Mouse (Mus musculus): ENCODE measurements at regions not wholly inside any gene's neighbourhood (a gene's known extent, or its start where the extent isn't known, plus 50 kb on each side); places are given as distances from the start of the nearest gene placed in this dataset.

- H3K36me3 ChIP-seq (ENCODE audit: control insufficient read depth, insufficient read depth): no peaks in the 10 kb centered on the region
- H3K27ac ChIP-seq (ENCODE audit: low read length): no peak overlapping the region
- H3K27me3 ChIP-seq (ENCODE audit: control insufficient read depth, insufficient read depth, low read length): no peaks in the 10 kb centered on the region
- no peak overlapping the region for H3K9ac ChIP-seq (ENCODE audit: low read length)
- no peak for ATAC-seq (replicated peaks; ENCODE audit: extremely low read depth, insufficient read depth, low FRiP score)
- WGBS: 92% methylated on average over 3 of the region's 3 CpGs
- peaks cover 13% of the 10 kb centered on the region for H3K4me1 ChIP-seq (ENCODE audit: control insufficient read depth, insufficient read depth, low read length)
- no peak overlapping the region for H3K4me3 ChIP-seq (ENCODE audit: low read length)
- no peaks in the 10 kb centered on the region for H3K9me3 ChIP-seq (replicated peaks; ENCODE audit: control insufficient read depth, low read length)
- H3K4me2 ChIP-seq (ENCODE audit: low read depth, low read length): no peak overlapping the region
Observed at GRCm38 (mm10) chr13:91376556-91376955, 83.5 kb upstream of the Ssbp2 start.

GRCm38 (mm10) chr13:91377428-91377827 is 82.7 kb upstream of the Ssbp2 start:
- Histone ChIP-seq H3K36me3 (ENCODE audit: control insufficient read depth, insufficient read depth) (no peaks in the 10 kb centered on the region), H3K27me3 (ENCODE audit: control insufficient read depth, insufficient read depth, low read length) (no peaks in the 10 kb centered on the region), H3K4me1 (ENCODE audit: control insufficient read depth, insufficient read depth, low read length) (peaks cover 4% of the 10 kb centered on the region), H3K9me3 (replicated peaks; ENCODE audit: control insufficient read depth, low read length) (no peaks in the 10 kb centered on the region), H3K9ac (ENCODE audit: low read length) (no peak overlapping the region), H3K27ac (ENCODE audit: low read length) (no peak overlapping the region), H3K4me2 (ENCODE audit: low read depth, low read length) (no peak overlapping the region), H3K4me3 (ENCODE audit: low read length) (no peak overlapping the region)
- no peak for ATAC-seq (replicated peaks; ENCODE audit: extremely low read depth, insufficient read depth, low FRiP score)
- whole genome bisulfite sequencing: 88% methylated on average over 7 of the region's 7 CpGs

GRCm38 (mm10) chr13:91377972-91378371 is 82.1 kb upstream of the Ssbp2 start:
- no peak for ATAC-seq (replicated peaks; ENCODE audit: extremely low read depth, insufficient read depth, low FRiP score)
- Histone ChIP-seq H3K27me3 (ENCODE audit: control insufficient read depth, insufficient read depth, low read length) (no peaks in the 10 kb centered on the region), H3K9me3 (replicated peaks; ENCODE audit: control insufficient read depth, low read length) (no peaks in the 10 kb centered on the region), H3K4me3 (ENCODE audit: low read length) (no peak overlapping the region), H3K4me2 (ENCODE audit: low read depth, low read length) (no peak overlapping the region), H3K4me1 (ENCODE audit: control insufficient read depth, insufficient read depth, low read length) (no peaks in the 10 kb centered on the region), H3K27ac (ENCODE audit: low read length) (no peak overlapping the region), H3K36me3 (ENCODE audit: control insufficient read depth, insufficient read depth) (no peaks in the 10 kb centered on the region), H3K9ac (ENCODE audit: low read length) (no peak overlapping the region)
- WGBS: 81% methylated on average over 9 of the region's 9 CpGs

GRCm38 (mm10) chr13:91385393-91385792 is 74.7 kb upstream of the Ssbp2 start:
- Histone ChIP-seq H3K9ac (ENCODE audit: low read length) (no peak overlapping the region), H3K4me1 (ENCODE audit: control insufficient read depth, insufficient read depth, low read length) (no peaks in the 10 kb centered on the region), H3K27me3 (ENCODE audit: control insufficient read depth, insufficient read depth, low read length) (no peaks in the 10 kb centered on the region), H3K9me3 (replicated peaks; ENCODE audit: control insufficient read depth, low read length) (no peaks in the 10 kb centered on the region), H3K27ac (ENCODE audit: low read length) (no peak overlapping the region), H3K4me3 (ENCODE audit: low read length) (no peak overlapping the region), H3K36me3 (ENCODE audit: control insufficient read depth, insufficient read depth) (no peaks in the 10 kb centered on the region), H3K4me2 (ENCODE audit: low read depth, low read length) (no peak overlapping the region)
- 64% methylated on average over 4 of the region's 4 CpGs for WGBS
- no peak for ATAC-seq (replicated peaks; ENCODE audit: extremely low read depth, insufficient read depth, low FRiP score)

GRCm38 (mm10) chr13:91387913-91388312 is 72.2 kb upstream of the Ssbp2 start:
- ATAC-seq (replicated peaks; ENCODE audit: extremely low read depth, insufficient read depth, low FRiP score): no peak
- no peaks in the 10 kb centered on the region for H3K27me3 ChIP-seq (ENCODE audit: control insufficient read depth, insufficient read depth, low read length)
- H3K9ac ChIP-seq (ENCODE audit: low read length): no peak overlapping the region
- WGBS: 65% methylated on average over 10 of the region's 10 CpGs
- H3K4me1 ChIP-seq (ENCODE audit: control insufficient read depth, insufficient read depth, low read length): no peaks in the 10 kb centered on the region
- H3K36me3 ChIP-seq (ENCODE audit: control insufficient read depth, insufficient read depth): no peaks in the 10 kb centered on the region
- H3K4me2 ChIP-seq (ENCODE audit: low read depth, low read length): no peak overlapping the region
- H3K27ac ChIP-seq (ENCODE audit: low read length): no peak overlapping the region
- H3K9me3 ChIP-seq (replicated peaks; ENCODE audit: control insufficient read depth, low read length): no peaks in the 10 kb centered on the region
- H3K4me3 ChIP-seq (ENCODE audit: low read length): no peak overlapping the region

- no peak overlapping the region for H3K9ac ChIP-seq (ENCODE audit: low read length)
- H3K27ac ChIP-seq (ENCODE audit: low read length): no peak overlapping the region
- 88% methylated on average over 2 of the region's 2 CpGs for WGBS
- no peak overlapping the region for H3K4me3 ChIP-seq (ENCODE audit: low read length)
- H3K4me1 ChIP-seq (ENCODE audit: control insufficient read depth, insufficient read depth, low read length): no peaks in the 10 kb centered on the region
- H3K27me3 ChIP-seq (ENCODE audit: control insufficient read depth, insufficient read depth, low read length): no peaks in the 10 kb centered on the region
- no peak overlapping the region for H3K4me2 ChIP-seq (ENCODE audit: low read depth, low read length)
- H3K36me3 ChIP-seq (ENCODE audit: control insufficient read depth, insufficient read depth): no peaks in the 10 kb centered on the region
- H3K9me3 ChIP-seq (replicated peaks; ENCODE audit: control insufficient read depth, low read length): no peaks in the 10 kb centered on the region
- no peak for ATAC-seq (replicated peaks; ENCODE audit: extremely low read depth, insufficient read depth, low FRiP score)
Observed at GRCm38 (mm10) chr13:91403632-91404031, 56.5 kb upstream of the Ssbp2 start.

- ATAC-seq (replicated peaks; ENCODE audit: extremely low read depth, insufficient read depth, low FRiP score): no peak
- Histone ChIP-seq H3K9ac (ENCODE audit: low read length) (no peak overlapping the region), H3K4me3 (ENCODE audit: low read length) (no peak overlapping the region), H3K27ac (ENCODE audit: low read length) (no peak overlapping the region), H3K36me3 (ENCODE audit: control insufficient read depth, insufficient read depth) (no peaks in the 10 kb centered on the region), H3K9me3 (replicated peaks; ENCODE audit: control insufficient read depth, low read length) (no peaks in the 10 kb centered on the region), H3K4me1 (ENCODE audit: control insufficient read depth, insufficient read depth, low read length) (no peaks in the 10 kb centered on the region), H3K4me2 (ENCODE audit: low read depth, low read length) (no peak overlapping the region), H3K27me3 (ENCODE audit: control insufficient read depth, insufficient read depth, low read length) (no peaks in the 10 kb centered on the region)
- 71% methylated on average over 2 of the region's 2 CpGs for WGBS
Observed at GRCm38 (mm10) chr13:91405027-91405426, 55.1 kb upstream of the Ssbp2 start.

GRCm38 (mm10) chr13:91410116-91410515 is 50.0 kb upstream of the Ssbp2 start:
- Histone ChIP-seq H3K4me3 (ENCODE audit: low read length) (no peak overlapping the region), H3K27me3 (ENCODE audit: control insufficient read depth, insufficient read depth, low read length) (no peaks in the 10 kb centered on the region), H3K4me2 (ENCODE audit: low read depth, low read length) (no peak overlapping the region), H3K9ac (ENCODE audit: low read length) (no peak overlapping the region), H3K4me1 (ENCODE audit: control insufficient read depth, insufficient read depth, low read length) (no peaks in the 10 kb centered on the region), H3K9me3 (replicated peaks; ENCODE audit: control insufficient read depth, low read length) (no peaks in the 10 kb centered on the region), H3K27ac (ENCODE audit: low read length) (no peak overlapping the region), H3K36me3 (ENCODE audit: control insufficient read depth, insufficient read depth) (no peaks in the 10 kb centered on the region)
- ATAC-seq (replicated peaks; ENCODE audit: extremely low read depth, insufficient read depth, low FRiP score): no peak
